Mouse (Mus musculus) spleen, postnatal 36 days (tissue): ENCODE data around the gene Ankrd66.
"Not testable (repeated sequence)": the region's sequence is repeated elsewhere in the genome, so short reads cannot be mapped to it uniquely, and the experiment has no call there.

Experiments used
- DNase-seq, 2 experiments: peaks; one replicate each; pipeline ENCODE4 v3.0.0; 2022; ENCODE audit warnings: low spot score in 2 of 2, mixed read lengths in 1 of 2

The Ankrd66 gene

GRCm38 (mm10) chr17:43536841-43537240, 6.6 kb downstream of the Ankrd66 start:
- DNase-seq: not testable (repeated sequence)

DNA sequence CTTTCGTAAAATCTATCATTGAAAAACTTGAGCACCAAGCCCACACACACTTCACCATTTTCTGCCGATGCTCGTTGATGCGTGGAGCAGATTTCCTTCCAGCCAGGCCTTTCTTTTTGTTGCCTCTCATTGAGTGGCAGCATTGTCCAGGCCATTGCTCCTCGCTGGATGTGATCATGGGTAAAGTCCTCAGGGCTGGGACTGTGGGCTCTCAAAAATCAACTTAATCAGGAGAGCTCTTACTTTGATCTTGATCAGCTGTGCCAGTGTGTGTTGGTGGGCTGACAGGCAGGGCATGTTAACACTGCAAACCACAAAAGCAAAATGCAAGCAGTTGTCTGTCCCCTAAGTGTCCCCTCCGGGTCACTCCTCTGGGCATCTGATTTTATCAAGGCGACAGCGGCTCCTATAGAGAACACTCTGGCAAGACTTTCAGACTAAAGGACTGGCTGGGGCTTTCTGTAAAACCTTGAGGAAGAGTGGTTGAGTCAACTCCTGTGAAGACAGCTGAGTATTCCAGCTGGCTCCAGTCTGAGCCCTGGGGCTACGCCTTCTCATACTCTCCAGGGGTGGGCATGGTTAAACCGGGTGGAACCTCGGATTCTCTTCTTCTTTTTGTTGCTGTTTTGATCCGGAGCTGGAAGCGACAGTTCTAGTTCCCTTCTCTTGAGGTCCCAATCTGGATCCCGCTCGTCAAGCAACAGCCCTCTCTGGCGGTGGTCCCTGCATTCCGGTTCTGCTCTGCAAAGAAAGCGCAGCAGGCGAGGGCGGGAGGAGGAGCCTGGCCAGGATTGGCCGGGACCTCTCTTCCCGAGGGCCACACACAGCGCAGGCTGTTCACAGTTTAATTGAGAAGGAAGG, 8.8 kb downstream of the Ankrd66 start:
- DNase-seq: no peak

DNA sequence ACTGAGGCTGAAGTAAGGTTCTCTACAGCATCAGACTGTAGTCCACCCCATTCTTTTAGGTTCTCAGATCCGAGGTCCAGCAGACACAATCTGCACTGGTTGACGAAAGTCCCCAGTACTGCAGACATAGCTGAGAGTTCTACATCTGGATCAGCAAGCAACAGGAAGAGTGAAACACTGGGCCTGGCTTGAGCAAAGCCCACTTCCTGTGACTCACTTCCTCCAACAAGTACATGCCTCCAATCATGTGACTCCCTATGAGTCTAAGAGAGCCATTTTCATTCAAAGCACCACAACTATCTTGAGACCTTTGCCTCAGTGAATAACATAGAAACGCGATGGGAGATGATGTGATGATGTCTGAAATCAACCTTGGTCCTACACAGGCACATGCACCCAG, 12.2 kb downstream of the Ankrd66 start:
- DNase-seq: no peak

GRCm38 (mm10) chr17:43530507-43530906, 12.9 kb downstream of the Ankrd66 start:
- DNase-seq: no peak

- DNase-seq: no peak
Measured at GRCm38 (mm10) chr17:43520166-43520565, 23.3 kb downstream of the Ankrd66 start.

DNA sequence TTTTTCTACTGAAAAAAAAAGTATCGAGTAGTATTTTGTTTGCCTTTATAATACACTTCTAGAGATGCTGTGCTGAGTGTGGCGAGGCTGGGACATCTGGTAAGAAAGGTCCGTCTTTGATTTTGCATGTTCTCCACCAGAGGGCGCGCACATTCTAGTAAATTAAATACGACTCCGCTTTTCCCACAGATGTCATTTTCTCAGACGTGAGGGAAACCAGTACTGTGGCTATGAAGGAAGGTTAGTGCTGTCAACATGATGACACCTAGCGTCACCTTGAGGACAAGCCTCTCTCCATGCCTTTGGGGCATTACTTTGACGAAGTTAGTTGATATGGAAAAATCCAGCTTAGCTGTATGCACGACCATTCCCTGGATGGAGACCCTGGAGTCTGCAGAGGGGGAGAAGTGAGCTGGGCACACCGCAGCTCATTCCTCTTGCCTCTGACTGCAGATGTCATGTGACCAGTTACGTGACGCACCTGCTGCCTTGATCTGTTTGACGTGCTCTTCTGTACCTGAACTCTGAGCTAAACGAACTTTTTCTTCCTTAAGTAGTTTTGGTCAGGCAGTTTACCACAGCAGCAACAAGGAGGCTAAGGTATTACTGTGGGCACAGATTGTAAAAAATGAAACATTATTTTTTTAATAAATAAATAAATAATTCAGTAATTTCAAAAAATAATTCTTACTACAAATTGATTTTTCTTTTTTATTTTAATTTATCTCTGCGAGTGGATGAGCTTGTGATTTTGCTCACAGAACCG, 24.6 kb downstream of the Ankrd66 start:
- peak; percentile 21 to 49 for DNase-seq

DNA sequence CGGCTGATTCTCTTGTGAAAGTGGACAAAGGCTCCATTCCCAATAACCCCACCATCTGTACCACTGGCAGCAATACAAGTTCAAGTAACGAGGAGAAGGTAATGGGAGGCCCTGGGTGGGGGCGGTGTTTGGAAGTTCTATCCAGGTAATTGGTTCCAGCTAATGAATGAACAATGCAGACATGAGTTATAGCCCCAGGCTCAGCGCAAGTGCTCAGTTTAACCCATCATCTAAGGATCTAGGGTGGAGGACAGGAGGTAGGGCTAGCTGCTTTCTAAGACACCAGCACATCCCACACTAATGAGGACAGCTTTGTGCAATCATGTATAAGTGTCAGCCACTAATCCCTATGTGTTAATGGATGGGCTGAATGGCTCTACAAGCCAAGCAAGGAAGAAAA, 32.7 kb downstream of the Ankrd66 start:
- no peak for DNase-seq

- DNase-seq: no peak
Measured at GRCm38 (mm10) chr17:43504594-43504934, 38.9 kb downstream of the Ankrd66 start.

GRCm38 (mm10) chr17:43503861-43504593, 39.4 kb downstream of the Ankrd66 start:
- DNase-seq: no peak

DNA sequence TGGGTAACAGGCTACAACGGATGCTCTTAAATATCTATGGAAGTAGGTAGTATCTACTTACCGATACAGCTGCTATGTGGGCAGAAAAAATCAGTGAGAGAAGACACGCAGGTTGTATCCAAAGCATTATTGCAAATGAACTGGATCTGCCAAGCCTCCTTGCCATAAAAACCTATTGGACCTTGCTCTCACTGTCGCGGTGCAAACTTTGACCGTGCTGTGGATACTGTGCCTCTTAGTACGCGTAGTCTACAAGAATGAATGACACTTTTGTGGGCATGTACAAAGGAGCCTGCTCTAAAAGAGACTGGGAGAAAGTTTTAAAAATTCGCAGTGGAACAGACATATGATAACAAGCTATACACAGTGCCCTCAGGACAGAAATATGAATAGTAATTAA, 40.8 kb downstream of the Ankrd66 start, which contains the start of gene Mep1a:
Gene Mep1a, minus strand, starts transcription at position 221 of the 400 bp plus-strand sequence.
- no peak for DNase-seq

GRCm38 (mm10) chr17:43501631-43502030, 41.8 kb downstream of the Ankrd66 start:
- no peak for DNase-seq

- DNase-seq: no peak
Measured at GRCm38 (mm10) chr17:43501223-43501622, 42.2 kb downstream of the Ankrd66 start.

DNA sequence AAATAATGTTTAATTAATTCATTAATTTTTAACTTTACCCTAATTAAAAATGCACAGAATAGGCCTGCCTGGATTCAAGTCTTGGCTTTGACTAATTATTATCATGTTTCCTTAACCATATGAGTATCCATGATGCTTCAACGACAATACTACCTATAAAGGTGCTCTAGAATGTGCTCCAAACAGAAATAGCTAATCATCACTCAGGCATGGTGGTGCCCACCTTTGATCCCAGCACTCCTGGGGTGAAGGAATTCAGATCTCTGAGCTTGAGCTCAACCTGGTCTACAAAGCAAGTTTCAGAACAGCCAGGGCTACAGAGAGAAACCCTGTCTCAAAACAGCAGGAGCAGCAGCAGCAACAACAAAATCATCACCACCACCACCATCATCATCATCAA, 42.9 kb downstream of the Ankrd66 start:
- DNase-seq: no peak

- DNase-seq: no peak
Measured at GRCm38 (mm10) chr17:43497521-43497920, 45.9 kb downstream of the Ankrd66 start.

- DNase-seq: no peak
Measured at GRCm38 (mm10) chr17:43495502-43495901, 47.9 kb downstream of the Ankrd66 start.

DNA sequence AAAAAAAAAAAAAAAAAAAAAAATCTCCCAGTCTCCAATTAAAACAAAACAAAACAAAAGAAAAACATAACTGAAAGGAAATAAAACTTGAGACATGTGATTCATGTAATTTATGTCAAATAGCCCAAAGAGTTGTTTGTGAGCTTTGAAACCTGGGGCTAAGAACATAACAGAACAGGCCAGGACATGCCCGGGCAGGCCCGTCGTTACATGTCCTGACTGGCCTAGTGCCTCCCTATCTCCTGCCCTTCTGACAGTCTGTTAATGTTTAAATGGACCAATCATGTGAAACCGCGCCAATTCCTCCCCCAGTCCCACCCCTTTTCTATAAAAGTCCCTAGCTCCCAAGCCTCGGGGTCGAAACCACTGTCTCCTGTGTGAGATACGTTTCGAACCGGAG, 53.1 kb downstream of the Ankrd66 start:
- not testable (repeated sequence) for DNase-seq

GRCm38 (mm10) chr17:43488439-43489151, 54.8 kb downstream of the Ankrd66 start:
- no peak for DNase-seq

GRCm38 (mm10) chr17:43485982-43486381, 57.5 kb downstream of the Ankrd66 start:
- no peak for DNase-seq
